Comparison of ENCODE assay signal across 26 mouse cellular contexts in genomic region chr4:124928102-124928501, GRCm38 (mm10). TPM values are rescaled to one million over a fixed set of nuclear protein-coding genes. Genes with fewer than 3 reads are reported as not detected.
DNase-seq lines count a peak whose midpoint lies in the region; ATAC-seq and TF ChIP-seq lines count a peak whose summit lies in the region.
"Had no signal": no experiment of that assay in that cellular context is flagged by ENCODE, and none has a peak within 500 bp of the region (broad histone marks: within the 10 kb centered on the region; RNA-seq: fewer than 3 reads in every experiment).

No protein-coding gene starts in this region.

- H3K27me3 ChIP-seq in Patski, result no peaks in the 10 kb centered on the region
- H3K27me3 ChIP-seq: embryonic facial prominence, embryonic 13.5 days; forebrain, embryonic 13.5 days; heart, embryonic 13.5 days; hindbrain, embryonic 13.5 days had no signal

- intact Hi-C loops in heart, postnatal 10 days (cut with DNase I), result no loop called here

- POLR2A ChIA-PET in Patski (lab: Charles Lee), result no interaction called here

- CTCF ChIA-PET in Patski (lab: Charles Lee), result interaction anchor here (1.6 kb wide), 1 partner anchor 15 kb away, joined by 4 read pairs; no protein-coding TSS in a partner anchor

- DNase-seq in Patski (ENCODE audit: low read depth, low spot score), result peak; percentile 19
- peak; percentile 13 for DNase-seq in gonadal fat pad, adult 2 months (ENCODE audit: low read depth)
- DNase-seq in heart, postnatal 10 days, result no peak
- no peak for DNase-seq in right cerebral cortex, postnatal 36 days (ENCODE audit: low spot score in 2 of 2)
- no peak for DNase-seq in gastrocnemius, adult 8-10 months (ENCODE audit: low spot score in 2 of 2)
- no peak for DNase-seq in cerebellum, postnatal 36 days
- DNase-seq: adrenal gland, adult 8-10 months; adrenal gland, postnatal 36 days; B cell, adult 2 months; cerebellum, adult 11 months; cerebellum, adult 8-10 months; cerebellum, postnatal 14 days; forebrain, postnatal 0 days; gastrocnemius, postnatal 25 days; heart, adult 11 months; heart, postnatal 4 days; kidney, adult 8-10 months had no signal

- ATAC-seq in CD4-positive, CD25-positive, alpha-beta regulatory T cell, adult 4 months, result peak; percentile 87
- no peak for ATAC-seq in Patski
- ATAC-seq: forebrain, embryonic 13.5 days; forebrain, postnatal 0 days; intestine, postnatal 0 days had no signal

- in situ Hi-C loops in Patski (cut with MboI; ENCODE audit: low pct_unique_long_range_greater_than_20kb), result no loop called here

- no peak for TF ChIP-seq CTCF in Patski (IDR thresholded peaks at IDR 0.05)

RNA-seq across cellular contexts. Expression of gene 9930104L06Rik, which starts 8.7 kb away (rescaled TPM):
- 10 to 100 TPM; 13.0 to 24.8 TPM for polyA plus RNA-seq in CD4-positive, CD25-positive, alpha-beta regulatory T cell, adult 4 months (2017; shearing (Covaris generic))
- polyA plus RNA-seq in Patski (2021), result 8.9 TPM
- 13.3 and 14.8 TPM in 2 replicates for polyA plus RNA-seq in gonadal fat pad, adult 2 months (2012; rRNA removed)
- 10 to 100 TPM; 10.7 to 11.2 TPM for total RNA-seq in heart, postnatal 10 days (2021)
- 1 to 10 TPM; 5.6 to 9.4 (median 7.8) TPM for total RNA-seq in gastrocnemius, adult 8-10 months (2022)

RNA-seq across cellular contexts. Expression of gene Cdca8, which starts 11.0 kb away (rescaled TPM):
- 10 to 100 TPM; 12.6 to 31.4 TPM for polyA plus RNA-seq in CD4-positive, CD25-positive, alpha-beta regulatory T cell, adult 4 months (2017; shearing (Covaris generic))
- 42.9 TPM for polyA plus RNA-seq in Patski (2021)
- 2.4 and 2.5 TPM in 2 replicates for polyA plus RNA-seq in gonadal fat pad, adult 2 months (2012; rRNA removed)
- 10 to 100 TPM; 15.4 to 16.6 TPM for total RNA-seq in heart, postnatal 10 days (2021)
- under 1 TPM; 0.24 to 0.51 (median 0.28) TPM for total RNA-seq in gastrocnemius, adult 8-10 months (2022)

RNA-seq across cellular contexts. Expression of gene Epha10, which starts 47.4 kb away (rescaled TPM):
- polyA plus RNA-seq in CD4-positive, CD25-positive, alpha-beta regulatory T cell, adult 4 months (2017; shearing (Covaris generic)), result not detected
- not detected for polyA plus RNA-seq in Patski (2021)
- polyA plus RNA-seq in gonadal fat pad, adult 2 months (2012; rRNA removed), result 0.04 TPM in 1 of 2 replicates, not detected in the other
- total RNA-seq in heart, postnatal 10 days (2021), result not detected
- not detected for total RNA-seq in gastrocnemius, adult 8-10 months (2022)
- total RNA-seq: gastrocnemius, adult 18-20 months; gastrocnemius, postnatal 25 days; heart, postnatal 4 days had no signal
- polyA plus RNA-seq: G1E; heart, postnatal 0 days had no signal

RNA-seq across cellular contexts. Expression of gene Rspo1, which starts 58.1 kb away (rescaled TPM):
- polyA plus RNA-seq in CD4-positive, CD25-positive, alpha-beta regulatory T cell, adult 4 months (2017; shearing (Covaris generic)), result not detected
- polyA plus RNA-seq in Patski (2021), result not detected
- polyA plus RNA-seq in gonadal fat pad, adult 2 months (2012; rRNA removed), result 18.3 and 27.2 TPM in 2 replicates
- 1 to 10 TPM; 3.4 to 5.6 TPM for total RNA-seq in heart, postnatal 10 days (2021)
- total RNA-seq in gastrocnemius, adult 8-10 months (2022), result under 1 TPM in 3 of 4 experiments, not detected in 1; 0.27 to 0.51 (median 0.48) TPM
- total RNA-seq: G1E had no signal
- polyA plus RNA-seq: G1E had no signal

Comparison
In these comparisons a context has a peak if more than half of its experiments do, and no peak if none do; other contexts are left out.
1. DNase-seq: peak in Patski (single experiment) and gonadal fat pad, adult 2 months (single experiment); none in heart, postnatal 10 days (0 of 2), right cerebral cortex, postnatal 36 days (0 of 2), gastrocnemius, adult 8-10 months (0 of 2) and cerebellum, postnatal 36 days (0 of 2).